Mouse (Mus musculus) megakaryocyte, embryonic 14.5 days (primary cell): ENCODE results near the gene 2310009B15Rik. TPM values are rescaled to one million over a fixed set of nuclear protein-coding genes. Genes with fewer than 3 reads are reported as not detected.
A peak's percentile ranks its signal among the peaks of the same experiment; 100 is the strongest.

Source experiments
- H3K27me3 ChIP-seq: replicated peaks from 2 replicates; pipeline ENCODE3; 2012; ENCODE audit warnings: inconsistent platforms
- H3K36me3 ChIP-seq: replicated peaks from 2 replicates; pipeline ENCODE3; 2012; ENCODE audit warnings: low read length, inconsistent platforms, mixed read lengths
- H3K4me1 ChIP-seq: 2 replicates; pipeline ENCODE4 v1.6.1; 2012; ENCODE audit warnings: inconsistent platforms
- H3K4me3 ChIP-seq: replicated peaks from 2 replicates; pipeline ENCODE3; 2012; ENCODE audit warnings: moderate library complexity, mild to moderate bottlenecking, inconsistent platforms
- H3K9me3 ChIP-seq: 2 replicates; pipeline ENCODE4 v1.6.1; 2012; ENCODE audit warnings: inconsistent platforms
- FLI1 ChIP-seq: IDR thresholded peaks from 2 replicates; pipeline ENCODE4 v1.6.1; 2012; ENCODE audit warnings: low read length, inconsistent platforms, mixed read lengths
- GATA1 ChIP-seq: IDR thresholded peaks from 3 replicates; pipeline ENCODE4 v1.6.1; 2012; ENCODE audit warnings: mixed read lengths, low read length, inconsistent platforms, borderline replicate concordance
- polyA plus RNA-seq: library from polyadenylated mRNA; stranded (reverse); fragments of >175 nt; gene quantifications from 2 replicates; pipeline ENCODE4 v1.2.3, GENCODE M21; 2012; ENCODE audit warnings: low replicate concordance; ENCODE audit not compliant: insufficient read depth

2310009B15Rik gene
- polyA plus RNA-seq, 1 experiment, result 54.8 TPM

DNA sequence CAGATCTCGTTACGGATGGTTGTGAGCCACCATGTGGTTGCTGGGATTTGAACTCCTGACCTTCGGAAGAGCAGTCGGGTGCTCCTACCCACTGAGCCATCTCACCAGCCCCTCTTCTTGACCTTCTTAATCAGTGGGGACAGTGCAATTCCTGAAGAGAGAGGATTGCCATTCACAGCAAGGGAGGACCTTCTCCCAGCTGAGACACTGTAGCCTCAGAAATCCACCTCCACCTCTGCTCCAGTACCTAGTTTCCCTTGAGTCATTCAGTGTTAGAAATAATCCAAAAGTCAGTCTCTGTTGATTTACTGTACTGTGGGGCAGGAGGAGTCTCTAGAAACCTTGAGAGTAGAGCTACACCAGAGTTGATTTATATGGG is 6.5 kb downstream of the 2310009B15Rik start:
- H3K27me3 ChIP-seq, result peaks cover 53% of the 10 kb centered on the region
- H3K36me3 ChIP-seq, result peaks cover 9% of the 10 kb centered on the region
- peaks cover 33% of the 10 kb centered on the region for H3K4me1 ChIP-seq
- H3K4me3 ChIP-seq, result no peak overlapping the region
- no peaks in the 10 kb centered on the region for H3K9me3 ChIP-seq
- TF ChIP-seq GATA1 (no peak), FLI1 (no peak)

DNA sequence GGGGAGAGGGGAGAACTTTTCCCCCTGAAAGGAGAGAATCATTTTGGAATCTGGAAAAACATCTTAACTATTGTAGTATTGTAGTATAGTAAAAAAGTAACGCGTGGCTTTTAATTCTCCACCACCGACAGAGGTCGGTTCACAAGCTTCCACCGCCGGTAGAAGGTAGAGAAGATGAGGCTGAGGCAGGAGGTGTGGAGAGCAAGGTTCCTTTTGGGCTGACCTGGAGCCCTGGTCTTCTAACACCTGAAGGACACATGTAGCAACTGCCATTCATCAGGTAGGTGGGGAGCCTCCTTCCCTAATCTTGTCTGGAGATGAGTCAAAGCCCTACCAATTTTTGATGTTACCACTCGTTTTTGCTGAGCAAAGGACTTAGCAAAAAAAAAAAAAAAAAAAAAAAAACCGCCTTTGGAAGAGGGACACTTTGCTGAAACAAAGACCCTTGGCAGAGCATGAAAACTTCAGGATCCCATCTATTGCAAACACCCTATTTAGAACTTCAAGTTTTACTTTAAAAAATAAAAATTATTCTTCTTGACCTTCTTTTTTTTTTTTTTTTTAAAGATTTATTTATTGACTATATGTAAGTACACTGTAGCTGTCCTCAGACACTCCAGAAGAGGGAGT is 7.0 kb downstream of the 2310009B15Rik start:
- no peaks in the 10 kb centered on the region for H3K9me3 ChIP-seq
- peaks cover 31% of the 10 kb centered on the region for H3K4me1 ChIP-seq
- peaks cover 58% of the 10 kb centered on the region for H3K27me3 ChIP-seq
- TF ChIP-seq FLI1 (no peak), GATA1 (no peak)
- H3K36me3 ChIP-seq, result peaks cover 9% of the 10 kb centered on the region
- no peak overlapping the region for H3K4me3 ChIP-seq

DNA sequence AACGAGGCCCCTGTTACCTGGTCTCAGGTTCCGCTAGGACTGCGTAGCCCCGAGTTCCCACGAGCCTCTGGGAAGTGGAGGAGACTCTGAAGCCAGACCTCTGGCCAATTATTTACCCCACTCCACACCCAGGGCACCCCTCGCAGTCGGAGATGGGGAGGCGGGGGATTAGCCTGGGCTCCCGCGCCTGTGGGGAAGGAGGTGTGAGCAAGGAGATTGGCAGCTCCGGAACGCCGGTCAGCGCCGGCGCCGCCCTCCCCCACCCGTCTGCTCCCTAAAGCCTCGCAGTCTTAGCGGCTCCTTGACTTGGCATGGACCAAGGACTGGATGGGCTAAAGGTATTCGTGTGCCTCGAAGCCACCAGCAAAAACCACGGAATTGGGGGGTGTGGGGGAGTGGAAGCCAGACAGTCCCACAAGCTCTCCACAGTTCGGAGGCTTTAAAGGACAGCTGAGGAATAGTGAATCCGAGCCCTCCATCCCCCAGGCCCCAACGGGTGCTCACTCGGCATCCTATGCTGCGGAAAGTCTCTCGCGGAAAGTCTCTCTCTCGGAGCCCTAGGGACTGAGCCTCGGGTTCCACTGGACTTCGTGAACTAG is 8.0 kb downstream of the 2310009B15Rik start, which contains the start of gene Lhx9:
Gene Lhx9 (minus strand): TSS at position 67 of the 599 bp plus-strand sequence.
- Histone ChIP-seq H3K4me3 (peak within 1 kb of the TSS; percentile 87), H3K4me1 (peaks cover 37% of the 10 kb centered on the region), H3K9me3 (no peaks in the 10 kb centered on the region), H3K27me3 (peaks cover 68% of the 10 kb centered on the region), H3K36me3 (peaks cover 9% of the 10 kb centered on the region)
- TF ChIP-seq GATA1 (no peak), FLI1 (no peak)

DNA sequence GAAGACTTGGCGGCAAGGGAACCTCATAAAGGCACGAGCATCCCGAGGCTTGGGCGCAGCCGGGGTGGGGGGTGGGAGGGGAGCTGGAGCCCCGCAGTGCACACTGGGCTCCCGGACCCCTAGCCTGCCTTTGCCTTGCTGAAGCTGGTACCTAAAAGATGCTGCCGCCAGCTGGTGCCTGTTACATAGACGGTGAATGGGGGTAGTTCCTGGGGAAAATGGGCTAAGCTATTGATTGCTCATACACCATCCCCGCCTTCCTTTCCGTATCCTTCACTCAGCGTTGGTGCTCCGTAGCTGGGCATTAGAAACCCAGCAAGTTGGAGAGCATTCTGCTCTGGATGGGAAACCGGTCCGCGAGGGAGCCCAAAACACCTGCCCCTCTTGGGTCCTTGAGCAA is 8.6 kb downstream of the 2310009B15Rik start:
- Histone ChIP-seq H3K9me3 (no peaks in the 10 kb centered on the region), H3K27me3 (peaks cover 74% of the 10 kb centered on the region), H3K36me3 (peaks cover 9% of the 10 kb centered on the region), H3K4me1 (peaks cover 43% of the 10 kb centered on the region), H3K4me3 (peak overlapping the region; percentile 87)
- no peak for TF ChIP-seq GATA1
- no peak for TF ChIP-seq FLI1

DNA sequence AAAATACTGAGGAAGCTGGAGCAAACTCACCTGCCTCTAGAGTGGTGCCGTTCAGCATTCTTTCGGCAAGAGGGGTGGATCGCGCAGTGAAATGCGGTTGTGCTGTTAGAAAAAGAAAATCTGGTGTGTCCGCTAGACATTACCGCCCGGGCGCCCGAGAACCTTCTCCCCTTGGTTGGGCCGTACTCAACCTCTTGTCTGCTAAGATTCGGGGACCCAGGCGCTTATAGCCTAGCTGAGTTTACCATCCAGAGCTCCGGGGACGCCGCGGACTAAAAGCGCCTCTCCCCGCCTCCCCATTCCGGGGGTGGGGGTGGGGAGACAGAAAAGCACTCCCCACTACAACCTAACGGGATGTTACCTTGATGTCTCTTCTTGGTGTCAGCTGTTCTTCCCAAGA is 9.5 kb downstream of the 2310009B15Rik start:
- no peaks in the 10 kb centered on the region for H3K9me3 ChIP-seq
- H3K4me1 ChIP-seq, result peaks cover 52% of the 10 kb centered on the region
- H3K4me3 ChIP-seq, result peak overlapping the region; percentile 64
- no peak for TF ChIP-seq GATA1
- no peak for TF ChIP-seq FLI1
- H3K27me3 ChIP-seq, result peaks cover 82% of the 10 kb centered on the region
- peaks cover 9% of the 10 kb centered on the region for H3K36me3 ChIP-seq

DNA sequence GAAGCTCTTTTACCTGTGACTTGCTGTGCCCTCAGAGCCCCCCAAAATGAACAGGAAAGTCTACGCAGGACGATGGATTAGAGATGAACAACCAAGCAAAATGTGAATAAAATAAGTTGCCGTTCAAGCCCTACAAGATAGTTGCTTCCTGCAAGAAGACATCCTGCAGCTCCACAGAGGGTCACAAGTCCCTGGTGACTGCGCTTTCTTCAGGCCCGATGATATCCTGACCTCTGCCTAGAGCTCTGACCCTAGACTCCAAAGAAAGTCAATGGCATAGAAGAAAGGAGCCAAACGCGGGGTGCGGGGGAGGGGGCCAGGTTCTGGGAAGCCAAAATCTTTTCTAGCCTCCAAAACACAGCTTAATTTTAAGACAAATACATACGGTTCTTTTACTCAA is 10.1 kb downstream of the 2310009B15Rik start:
- H3K4me1 ChIP-seq, result peaks cover 58% of the 10 kb centered on the region
- peaks cover 8% of the 10 kb centered on the region for H3K36me3 ChIP-seq
- TF ChIP-seq FLI1, result no peak
- TF ChIP-seq GATA1, result no peak
- no peaks in the 10 kb centered on the region for H3K9me3 ChIP-seq
- no peak overlapping the region for H3K4me3 ChIP-seq
- H3K27me3 ChIP-seq, result peaks cover 88% of the 10 kb centered on the region

DNA sequence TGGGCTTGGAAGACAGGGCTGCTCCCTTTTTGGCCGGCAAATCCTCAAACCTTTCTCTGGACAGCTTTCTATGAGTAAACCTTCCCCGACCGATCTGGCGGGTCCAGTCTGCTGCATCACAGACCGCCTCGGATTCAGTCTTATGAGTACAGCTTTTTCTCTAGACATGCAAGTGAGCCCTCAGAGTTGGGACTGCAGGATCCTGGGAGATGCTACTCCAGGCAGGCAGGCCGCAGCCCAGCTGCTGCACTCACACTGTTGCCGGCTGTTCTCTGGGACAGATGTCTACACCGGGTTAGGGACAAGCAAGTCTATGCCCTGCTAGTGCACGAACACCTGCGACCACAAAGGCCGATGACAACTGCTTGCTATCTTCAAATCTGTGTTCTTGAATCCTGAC is 10.5 kb downstream of the 2310009B15Rik start:
- peaks cover 92% of the 10 kb centered on the region for H3K27me3 ChIP-seq
- H3K4me3 ChIP-seq, result peak overlapping the region; percentile 20
- TF ChIP-seq FLI1 (no peak), GATA1 (no peak)
- H3K9me3 ChIP-seq, result no peaks in the 10 kb centered on the region
- peaks cover 62% of the 10 kb centered on the region for H3K4me1 ChIP-seq
- H3K36me3 ChIP-seq, result peaks cover 4% of the 10 kb centered on the region

DNA sequence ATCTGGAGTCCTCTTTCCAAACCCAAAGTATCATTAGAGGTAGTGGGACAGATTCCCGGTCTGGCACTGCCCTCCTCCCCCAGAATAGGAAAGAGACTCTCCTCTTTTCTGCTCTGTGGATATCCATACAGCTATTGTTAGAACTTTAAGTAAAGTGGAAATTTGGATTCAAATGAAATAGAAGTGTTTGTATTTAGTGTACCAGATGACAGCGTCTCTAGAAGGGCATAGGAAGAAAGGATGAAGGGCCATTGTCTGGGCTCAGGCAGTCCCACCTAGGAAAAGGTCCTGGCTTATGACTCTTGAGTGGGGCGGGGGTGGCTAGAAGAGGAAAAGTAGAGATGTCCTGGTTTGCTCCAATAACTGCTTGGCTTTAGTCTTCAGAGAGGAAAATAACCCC is 11.2 kb downstream of the 2310009B15Rik start:
- Histone ChIP-seq H3K4me1 (peaks cover 67% of the 10 kb centered on the region), H3K36me3 (no peaks in the 10 kb centered on the region), H3K4me3 (no peak overlapping the region), H3K27me3 (peaks cover 93% of the 10 kb centered on the region), H3K9me3 (no peaks in the 10 kb centered on the region)
- TF ChIP-seq FLI1 (no peak), GATA1 (no peak)

DNA sequence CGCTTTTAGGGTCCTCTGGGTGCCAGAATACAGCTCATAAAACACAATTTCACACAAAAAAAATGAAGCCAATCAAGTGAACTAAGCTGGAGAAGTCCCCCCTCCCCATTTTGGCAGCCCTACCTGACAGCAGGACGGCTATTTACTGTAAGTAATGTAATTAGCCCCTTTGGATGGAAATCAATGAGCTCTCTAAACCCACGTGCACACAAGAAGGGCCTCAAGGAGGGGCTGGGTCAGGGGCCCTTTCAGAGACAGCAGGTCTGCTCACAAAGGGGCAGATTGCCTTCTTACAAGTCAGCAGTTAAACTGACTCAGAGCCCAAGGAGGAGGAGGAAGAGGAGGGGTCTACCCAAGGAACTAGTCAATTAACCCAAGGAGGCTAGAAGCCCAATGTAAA is 12.5 kb downstream of the 2310009B15Rik start:
- Histone ChIP-seq H3K9me3 (no peaks in the 10 kb centered on the region), H3K4me1 (peaks cover 71% of the 10 kb centered on the region), H3K27me3 (peaks cover 97% of the 10 kb centered on the region), H3K4me3 (no peak overlapping the region), H3K36me3 (no peaks in the 10 kb centered on the region)
- no peak for TF ChIP-seq GATA1
- TF ChIP-seq FLI1, result no peak

DNA sequence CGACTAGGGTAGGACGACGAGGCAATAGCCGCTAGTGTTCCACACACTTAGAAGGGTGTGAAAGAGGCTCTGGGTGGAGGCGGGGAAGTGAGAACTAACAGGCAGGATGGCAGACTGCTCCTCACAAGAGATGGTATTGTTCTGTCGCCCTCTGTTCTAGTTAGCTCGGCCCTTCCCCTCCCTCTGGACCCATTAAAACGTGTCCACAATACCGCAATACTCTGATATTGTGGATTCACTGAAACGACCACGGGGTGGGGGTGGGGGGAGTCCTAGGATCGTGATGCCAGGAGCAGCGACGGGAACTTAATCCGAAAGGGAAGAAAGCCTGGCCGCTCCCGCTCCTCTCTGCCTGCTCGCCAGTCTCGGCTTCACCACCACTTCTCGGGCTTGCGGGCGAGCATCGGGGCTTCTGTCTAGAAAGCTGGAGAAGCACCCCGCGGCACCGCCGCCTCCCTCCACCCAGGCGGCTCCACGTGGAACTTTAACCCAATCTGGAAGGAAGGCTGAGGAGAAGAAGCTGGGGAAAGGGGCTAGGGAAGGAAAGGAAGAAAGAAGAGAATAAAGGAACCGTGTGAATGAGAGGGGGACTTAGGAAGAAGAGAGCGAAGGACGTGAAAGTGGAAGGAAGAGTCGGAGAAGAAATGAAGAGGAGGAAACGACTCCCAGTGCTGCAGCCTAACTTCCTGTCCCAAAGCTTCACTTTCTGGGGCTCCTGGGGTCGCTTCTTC is 13.1 kb downstream of the 2310009B15Rik start:
- H3K27me3 ChIP-seq, result peaks cover 97% of the 10 kb centered on the region
- peak overlapping the region; percentile 90 for H3K4me3 ChIP-seq
- H3K36me3 ChIP-seq, result no peaks in the 10 kb centered on the region
- H3K9me3 ChIP-seq, result no peaks in the 10 kb centered on the region
- H3K4me1 ChIP-seq, result peaks cover 68% of the 10 kb centered on the region
- no peak for TF ChIP-seq GATA1
- no peak for TF ChIP-seq FLI1
